Mouse (Mus musculus): ENCODE data around the gene Osbpl10. TPM values are rescaled to one million over a fixed set of nuclear protein-coding genes. Genes with fewer than 3 reads are reported as not detected.

Osbpl10 gene
- total and polyA plus RNA-seq, 2 experiments from 2014 or later = 0.36 to 2.9 TPM

DNA sequence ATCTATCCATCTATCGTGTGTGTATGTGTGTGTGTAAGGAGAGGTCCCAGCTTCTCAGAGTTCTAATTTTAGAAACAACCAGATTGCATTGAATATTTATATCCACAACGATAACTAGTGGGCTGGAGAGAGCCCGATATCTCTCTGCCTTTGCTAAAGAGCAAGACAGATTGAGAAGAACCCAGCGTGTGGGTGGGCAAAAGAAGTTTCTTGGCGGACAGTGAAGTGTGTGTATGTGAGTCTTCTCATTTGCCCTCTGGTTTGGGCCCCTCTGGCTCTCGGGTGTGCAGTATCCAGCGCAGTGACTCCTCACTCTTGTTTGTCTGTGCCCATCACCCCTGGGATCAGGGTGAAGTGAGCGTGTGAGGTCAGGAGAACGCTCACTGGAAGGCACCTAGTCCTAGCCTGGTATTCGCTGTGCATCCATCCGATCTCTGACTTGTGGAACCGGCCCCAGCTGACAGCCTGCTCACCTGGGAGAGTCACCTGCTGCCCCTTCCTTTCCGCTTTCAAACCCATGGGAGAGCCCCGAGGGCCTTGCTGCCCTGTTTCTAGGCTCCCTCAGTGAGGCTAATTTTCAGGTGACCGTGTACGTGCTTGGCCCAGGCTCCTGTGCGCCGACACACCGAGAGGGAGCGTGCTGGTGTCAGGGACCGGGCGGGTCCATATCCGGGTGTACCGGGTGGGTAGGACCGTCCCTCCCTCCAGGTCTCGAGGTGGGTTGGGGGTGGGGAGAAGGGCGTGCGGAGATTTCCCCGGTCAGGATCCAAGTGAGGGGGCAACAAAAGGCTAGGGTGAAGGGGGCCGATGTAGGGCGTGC lies 698 bp upstream of the Osbpl10 start:
- H3K4me1 ChIP-seq (ENCODE audit: control insufficient read depth, insufficient read depth) = 0 out of 2 replicates have a peak, but pooled peaks cover 5% of the 10 kb centered on the region
- WGBS = 6% methylated on average over 31 of the region's 31 CpGs
- H3K27me3 ChIP-seq (ENCODE audit: control insufficient read depth, insufficient read depth, low read length) = peaks cover 10% of the 10 kb centered on the region
- peak overlapping the region; percentile 98 for H3K4me2 ChIP-seq (ENCODE audit: low read depth, low read length)
- DNase-seq (ENCODE audit: low spot score) (no peak), ATAC-seq (ENCODE audit: insufficient read depth, low read depth) (peak; percentile 45; the same call in 1 of the 2 replicates)
- peak overlapping the region; percentile 74 for H3K4me3 ChIP-seq (ENCODE audit: low read depth, low read length)
- H3K9me3 ChIP-seq (replicated peaks; ENCODE audit: control insufficient read depth, low read length) = no peaks in the 10 kb centered on the region
- peak overlapping the region; percentile 67 for H3K9ac ChIP-seq (replicated peaks; ENCODE audit: low read depth, low read length)
- no peaks in the 10 kb centered on the region for H3K36me3 ChIP-seq (replicated peaks; ENCODE audit: control insufficient read depth, insufficient read depth, low read length)
- peak overlapping the region; percentile 70; the same call in 1 of the 2 replicates for H3K27ac ChIP-seq (ENCODE audit: low read depth)
- TF ChIP-seq CTCF (IDR thresholded peaks at IDR 0.05; ENCODE audit: low read depth) (no peak), EP300 (IDR thresholded peaks at IDR 0.05; ENCODE audit: low read depth) (no peak)

- Histone ChIP-seq H3K4me1 (ENCODE audit: control insufficient read depth, insufficient read depth) (0 out of 2 replicates have a peak, but pooled peaks cover 5% of the 10 kb centered on the region), H3K27me3 (ENCODE audit: control insufficient read depth, insufficient read depth, low read length) (peaks cover 10% of the 10 kb centered on the region), H3K36me3 (replicated peaks; ENCODE audit: control insufficient read depth, insufficient read depth, low read length) (no peaks in the 10 kb centered on the region), H3K4me2 (ENCODE audit: low read depth, low read length) (no peak overlapping the region), H3K9me3 (replicated peaks; ENCODE audit: control insufficient read depth, low read length) (no peaks in the 10 kb centered on the region), H3K4me3 (ENCODE audit: low read depth, low read length) (no peak overlapping the region), H3K27ac (ENCODE audit: low read depth) (no peak overlapping the region), H3K9ac (replicated peaks; ENCODE audit: low read depth, low read length) (no peak overlapping the region)
- DNase-seq (ENCODE audit: low spot score) = no peak
- WGBS = 45% methylated on average over 6 of the region's 6 CpGs
- no peak for ATAC-seq (ENCODE audit: insufficient read depth, low read depth)
- no peak for TF ChIP-seq EP300 (IDR thresholded peaks at IDR 0.05; ENCODE audit: low read depth)
- no peak for TF ChIP-seq CTCF (IDR thresholded peaks at IDR 0.05; ENCODE audit: low read depth)
These were observed 1.6 kb downstream of the Osbpl10 start for GRCm38 (mm10) chr9:114979969-114980368.

- no peak for ATAC-seq (ENCODE audit: insufficient read depth, low read depth)
- no peak within 1 kb of the TSS for H3K9ac ChIP-seq (replicated peaks; ENCODE audit: low read depth, low read length)
- no peak for TF ChIP-seq EP300 (IDR thresholded peaks at IDR 0.05; ENCODE audit: low read depth)
- H3K36me3 ChIP-seq (replicated peaks; ENCODE audit: control insufficient read depth, insufficient read depth, low read length) = no peaks in the 10 kb centered on the region
- H3K27me3 ChIP-seq (ENCODE audit: control insufficient read depth, insufficient read depth, low read length) = peaks cover 10% of the 10 kb centered on the region
- H3K27ac ChIP-seq (ENCODE audit: low read depth) = no peak within 1 kb of the TSS
- DNase-seq (ENCODE audit: low spot score) = no peak
- no peak within 1 kb of the TSS for H3K4me2 ChIP-seq (ENCODE audit: low read depth, low read length)
- H3K4me3 ChIP-seq (ENCODE audit: low read depth, low read length) = no peak within 1 kb of the TSS
- 0 out of 2 replicates have a peak, but pooled peaks cover 5% of the 10 kb centered on the region for H3K4me1 ChIP-seq (ENCODE audit: control insufficient read depth, insufficient read depth)
- no peaks in the 10 kb centered on the region for H3K9me3 ChIP-seq (replicated peaks; ENCODE audit: control insufficient read depth, low read length)
- WGBS = 85% methylated on average over 16 of the region's 16 CpGs
These were observed 4.5 kb downstream of the Osbpl10 start, which contains the start of gene Rps27rt for GRCm38 (mm10) chr9:114982689-114983360. Gene Rps27rt (minus strand): TSS chr9:114982739.

- ATAC-seq (ENCODE audit: insufficient read depth, low read depth) = no peak
- Histone ChIP-seq H3K9me3 (replicated peaks; ENCODE audit: control insufficient read depth, low read length) (no peaks in the 10 kb centered on the region), H3K4me1 (ENCODE audit: control insufficient read depth, insufficient read depth) (no peaks in the 10 kb centered on the region), H3K9ac (replicated peaks; ENCODE audit: low read depth, low read length) (no peak overlapping the region), H3K36me3 (replicated peaks; ENCODE audit: control insufficient read depth, insufficient read depth, low read length) (no peaks in the 10 kb centered on the region), H3K4me2 (ENCODE audit: low read depth, low read length) (no peak overlapping the region), H3K4me3 (ENCODE audit: low read depth, low read length) (no peak overlapping the region), H3K27me3 (ENCODE audit: control insufficient read depth, insufficient read depth, low read length) (0 out of 2 replicates have a peak, but pooled peaks cover under 1% of the 10 kb centered on the region), H3K27ac (ENCODE audit: low read depth) (no peak overlapping the region)
- WGBS = 96% methylated on average over 5 of the region's 5 CpGs
- TF ChIP-seq CTCF (IDR thresholded peaks at IDR 0.05; ENCODE audit: low read depth) (no peak), EP300 (IDR thresholded peaks at IDR 0.05; ENCODE audit: low read depth) (no peak)
- no peak for DNase-seq (ENCODE audit: low spot score)
These were observed 7.4 kb downstream of the Osbpl10 start for GRCm38 (mm10) chr9:114985741-114986140.

GRCm38 (mm10) chr9:114986361-114986760 lies 8.0 kb downstream of the Osbpl10 start:
- no peak overlapping the region for H3K4me3 ChIP-seq (ENCODE audit: low read depth, low read length)
- 94% methylated on average over 5 of the region's 5 CpGs for WGBS
- no peak overlapping the region for H3K9ac ChIP-seq (replicated peaks; ENCODE audit: low read depth, low read length)
- H3K9me3 ChIP-seq (replicated peaks; ENCODE audit: control insufficient read depth, low read length) = no peaks in the 10 kb centered on the region
- no peak overlapping the region for H3K4me2 ChIP-seq (ENCODE audit: low read depth, low read length)
- no peaks in the 10 kb centered on the region for H3K36me3 ChIP-seq (replicated peaks; ENCODE audit: control insufficient read depth, insufficient read depth, low read length)
- no peaks in the 10 kb centered on the region for H3K4me1 ChIP-seq (ENCODE audit: control insufficient read depth, insufficient read depth)
- no peak for TF ChIP-seq CTCF (IDR thresholded peaks at IDR 0.05; ENCODE audit: low read depth)
- no peak for TF ChIP-seq EP300 (IDR thresholded peaks at IDR 0.05; ENCODE audit: low read depth)
- DNase-seq (ENCODE audit: low spot score) = no peak
- H3K27ac ChIP-seq (ENCODE audit: low read depth) = no peak overlapping the region
- H3K27me3 ChIP-seq (ENCODE audit: control insufficient read depth, insufficient read depth, low read length) = no peaks in the 10 kb centered on the region
- no peak for ATAC-seq (ENCODE audit: insufficient read depth, low read depth)

Data from heart, postnatal 0 days (tissue).